Mouse (Mus musculus): ENCODE measurements around the gene Tomm5. TPM values are rescaled to one million over a fixed set of nuclear protein-coding genes. Genes with fewer than 3 reads are reported as not detected.

Tomm5 gene
- polyA plus RNA-seq (2012; ENCODE audit: low replicate concordance), result 31.6 and 54.4 TPM in 2 replicates

DNA sequence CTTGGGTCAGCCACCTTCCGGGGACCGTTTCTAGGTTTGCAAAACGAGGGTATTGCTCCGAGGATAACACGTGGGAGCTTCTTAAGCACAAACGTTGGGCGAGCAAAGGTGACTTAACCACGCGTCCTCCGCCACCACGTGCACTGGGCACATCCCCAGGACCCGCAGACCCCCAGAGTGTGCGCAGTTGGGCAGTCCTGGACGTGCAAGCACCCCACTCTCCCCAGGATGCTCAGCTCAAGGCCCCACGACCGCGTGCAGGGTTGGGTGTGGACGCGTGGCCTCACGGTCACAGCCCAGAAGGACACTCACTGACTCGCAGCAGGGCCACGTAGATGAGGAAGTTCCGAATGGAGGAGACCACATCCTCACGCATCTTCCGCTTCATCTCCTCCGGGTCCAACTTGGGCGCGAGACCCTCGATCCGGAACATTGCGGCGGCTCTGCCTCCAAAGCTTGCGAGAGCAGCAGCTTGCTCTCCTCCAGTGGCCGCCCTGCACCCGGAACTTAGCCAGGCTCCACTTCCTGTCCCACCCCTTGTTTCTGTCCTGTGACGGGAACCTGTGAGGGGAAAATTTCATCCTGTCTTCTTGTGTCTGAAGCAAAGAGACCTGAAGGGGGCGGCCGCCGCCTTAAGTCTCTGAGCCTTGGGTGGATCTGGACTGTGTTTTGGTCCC, at the start of gene Tomm5:
Gene Tomm5, minus strand, starts transcription at position 514 of the 677 bp plus-strand sequence.

GRCm38 (mm10) chr4:45084021-45084894, 23.7 kb downstream of the Tomm5 start, which contains the start of gene Fbxo10:
TSS of gene Fbxo10 (minus strand) at chr4:45084604.

Other genes with a start within 250 kb of the Tomm5 start
- gene Grhpr, start 126.7 kb downstream of the Tomm5 start, polyA plus RNA-seq (2012; ENCODE audit: low replicate concordance), result 10.5 and 24.8 TPM in 2 replicates
- gene Zbtb5, start 95.7 kb downstream of the Tomm5 start, polyA plus RNA-seq (2012; ENCODE audit: low replicate concordance), result 3.3 and 5.2 TPM in 2 replicates
- 2.8 and 7.0 TPM in 2 replicates for gene Polr1e, start 89.5 kb downstream of the Tomm5 start, polyA plus RNA-seq (2012; ENCODE audit: low replicate concordance)
- 3.4 and 4.1 TPM in 2 replicates for gene Fbxo10, start 23.5 kb downstream of the Tomm5 start, polyA plus RNA-seq (2012; ENCODE audit: low replicate concordance)
- gene Frmpd1, start 76.8 kb upstream of the Tomm5 start, polyA plus RNA-seq (2012; ENCODE audit: low replicate concordance), result 0.05 and 0.20 TPM in 2 replicates
- gene Trmt10b, start 189.0 kb upstream of the Tomm5 start, polyA plus RNA-seq (2012; ENCODE audit: low replicate concordance), result 1.1 and 2.0 TPM in 2 replicates
- 20.3 and 52.3 TPM in 2 replicates for gene Dcaf10, start 234.0 kb upstream of the Tomm5 start, polyA plus RNA-seq (2012; ENCODE audit: low replicate concordance)
- 32.6 and 67.0 TPM in 2 replicates for gene Exosc3, start 234.6 kb upstream of the Tomm5 start, polyA plus RNA-seq (2012; ENCODE audit: low replicate concordance)